Mouse (Mus musculus) cortical plate, adult 2 months (tissue): ENCODE measurements around the gene Ppp1r9b.

Experiments used
- CTCF ChIP-seq: fragments of 200-500 bp; IDR thresholded peaks from 2 replicates; pipeline ENCODE4 v1.5.1; 2011; ENCODE audit warnings: mild to moderate bottlenecking, control low read depth, low read length; ENCODE audit not compliant: insufficient read depth; ENCODE audit errors: extremely low read depth
- POLR2A ChIP-seq: fragments of 200-500 bp; IDR thresholded peaks from 2 replicates; pipeline ENCODE4 v1.6.1; 2011; ENCODE audit warnings: mild to moderate bottlenecking, low read length, control low read depth; ENCODE audit not compliant: insufficient read depth; ENCODE audit errors: extremely low read depth

- TF ChIP-seq CTCF (no peak), POLR2A (no peak)
Observed at GRCm38 (mm10) chr11:95027850-95028470, 37.1 kb downstream of the Ppp1r9b start.
